Mouse (Mus musculus) C2C12 (cell line): ENCODE results near the gene Acot11. TPM values are rescaled to one million over a fixed set of nuclear protein-coding genes. Genes with fewer than 3 reads are reported as not detected.
"Not testable (repeated sequence)": the region's sequence is repeated elsewhere in the genome, so short reads cannot be mapped to it uniquely, and the experiment has no call there.

Experiments used
- H3K27me3 ChIP-seq: one replicate; pipeline ENCODE4 v1.6.1; 2011; ENCODE audit not compliant: control insufficient read depth, insufficient read depth, insufficient read length
- H3K36me3 ChIP-seq: one replicate; pipeline ENCODE4 v1.6.1; 2011; ENCODE audit not compliant: control insufficient read depth, insufficient read depth
- H3K4me3 ChIP-seq: one replicate; pipeline ENCODE4 v1.5.1; 2011; ENCODE audit warnings: mild to moderate bottlenecking, control low read depth; ENCODE audit not compliant: poor library complexity, insufficient read depth, severe bottlenecking
- H3K79me2 ChIP-seq: one replicate; pipeline ENCODE4 v1.6.1; 2011; ENCODE audit not compliant: control insufficient read depth, insufficient read depth
- H3K79me3 ChIP-seq: one replicate; pipeline ENCODE4 v1.6.1; 2011; ENCODE audit warnings: low read depth, control low read depth
- H3ac ChIP-seq: one replicate; pipeline ENCODE3; 2011; ENCODE audit warnings: low read depth; ENCODE audit not compliant: control insufficient read depth, insufficient read length
- CEBPB ChIP-seq: IDR thresholded peaks from one replicate; pipeline ENCODE4 v1.6.1; 2011; ENCODE audit warnings: low read depth, mild to moderate bottlenecking, control low read depth, moderate library complexity
- CTCF ChIP-seq: IDR thresholded peaks from one replicate; pipeline ENCODE4 v1.5.1; 2011; ENCODE audit not compliant: control insufficient read depth, insufficient read depth, insufficient read length
- FOSL1 ChIP-seq: IDR thresholded peaks from one replicate; pipeline ENCODE4 v1.8.0; 2011; ENCODE audit warnings: mild to moderate bottlenecking, low read length; ENCODE audit not compliant: poor library complexity, insufficient read depth, severe bottlenecking
- MAX ChIP-seq: IDR thresholded peaks from one replicate; pipeline ENCODE4 v1.6.1; 2011; ENCODE audit warnings: mild to moderate bottlenecking, control low read depth
- MYOD1 ChIP-seq: IDR thresholded peaks from one replicate; pipeline ENCODE4 v1.6.1; 2011; ENCODE audit warnings: low read depth; ENCODE audit not compliant: control insufficient read depth, insufficient read length
- MYOG ChIP-seq: IDR thresholded peaks from one replicate; pipeline ENCODE4 v1.6.1; 2011; ENCODE audit not compliant: control insufficient read depth, insufficient read length; ENCODE audit errors: extremely low read depth
- USF1 ChIP-seq: IDR thresholded peaks from one replicate; pipeline ENCODE4 v1.6.1; 2011; ENCODE audit warnings: low read depth, mild to moderate bottlenecking, control low read depth, moderate library complexity
- polyA plus RNA-seq: library from polyadenylated mRNA; unstranded; fragments of >200 nt; fragmentation: generic; extraction: Trizol; gene quantifications from one replicate; pipeline ENCODE4 v1.2.1, GENCODE M21; 2012; ENCODE audit warnings: missing spikeins

Gene Acot11
- polyA plus RNA-seq, 1 experiment = 0.54 TPM

DNA sequence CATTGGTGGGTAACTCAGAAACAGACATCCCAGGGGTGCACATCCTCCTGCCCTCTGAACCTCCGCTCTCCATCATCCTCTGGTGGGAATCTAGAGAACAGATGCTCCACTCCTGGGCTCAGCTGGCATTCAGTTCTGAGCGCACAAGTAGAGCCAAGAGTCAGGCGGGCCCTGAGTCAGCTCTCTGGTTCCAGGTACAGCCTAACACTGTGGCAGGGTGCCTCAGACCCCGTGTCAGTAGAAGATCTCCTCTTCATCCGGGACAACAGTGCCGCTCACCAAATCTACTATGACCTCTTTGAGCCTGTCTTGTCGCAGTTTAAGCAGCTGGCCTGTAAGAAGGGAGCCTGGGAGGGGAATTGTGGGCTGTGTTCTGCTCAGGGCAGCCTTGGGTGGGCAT, 58.9 kb downstream of the Acot11 start:
- H3K79me3 ChIP-seq = no peaks in the 10 kb centered on the region
- H3ac ChIP-seq = no peak overlapping the region
- H3K36me3 ChIP-seq = no peaks in the 10 kb centered on the region
- peaks cover 10% of the 10 kb centered on the region for H3K27me3 ChIP-seq
- TF ChIP-seq FOSL1 (no peak), CEBPB (no peak), MAX (no peak), USF1 (no peak), MYOG (no peak), MYOD1 (no peak), CTCF (no peak)
- no peak overlapping the region for H3K4me3 ChIP-seq
- H3K79me2 ChIP-seq = no peaks in the 10 kb centered on the region

DNA sequence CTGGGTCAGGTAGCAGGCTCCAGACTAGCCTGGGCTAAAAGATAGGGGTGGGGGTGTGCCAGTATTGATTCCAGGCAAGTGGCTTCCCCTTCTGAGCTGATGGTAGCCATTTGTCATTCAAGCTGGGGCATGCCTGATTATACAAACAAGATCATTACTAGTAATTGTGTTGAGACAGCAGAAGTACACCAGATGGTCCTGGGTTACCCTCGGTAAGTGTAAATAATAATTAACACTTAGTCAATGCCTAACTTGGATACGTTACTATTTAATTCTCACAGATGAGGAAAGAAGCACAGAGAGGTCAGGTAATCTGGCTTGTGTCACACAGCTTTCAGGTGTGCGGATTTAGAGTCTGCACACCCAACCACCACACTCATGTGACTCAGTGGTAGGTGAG, 66.9 kb downstream of the Acot11 start:
- H3K36me3 ChIP-seq = no peaks in the 10 kb centered on the region
- no peaks in the 10 kb centered on the region for H3K27me3 ChIP-seq
- H3K79me2 ChIP-seq = no peaks in the 10 kb centered on the region
- no peak overlapping the region for H3K4me3 ChIP-seq
- no peaks in the 10 kb centered on the region for H3K79me3 ChIP-seq
- H3ac ChIP-seq = no peak overlapping the region
- TF ChIP-seq MAX (no peak), FOSL1 (no peak), CTCF (no peak), MYOD1 (no peak)

DNA sequence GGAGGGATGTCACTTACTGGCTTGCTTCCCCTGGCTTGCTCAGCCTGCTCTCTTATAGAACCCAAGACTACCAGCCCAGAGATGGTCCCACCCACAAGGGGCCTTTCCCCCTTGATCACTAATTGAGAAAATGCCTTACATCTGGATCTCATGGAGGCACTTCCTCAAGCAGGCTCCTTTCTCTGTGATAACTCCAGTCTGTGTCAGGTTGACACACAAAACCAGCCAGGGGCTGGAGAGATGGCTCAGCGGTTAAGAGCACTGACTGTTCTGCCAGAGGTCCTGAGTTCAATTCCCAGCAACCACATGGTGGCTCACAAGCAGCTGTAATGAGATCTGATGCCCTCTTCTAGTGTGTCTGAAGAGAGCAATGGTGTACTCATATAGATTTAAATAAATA, 67.9 kb downstream of the Acot11 start:
- not testable (repeated sequence) for H3ac ChIP-seq, H3K79me3 ChIP-seq, H3K4me3 ChIP-seq, H3K36me3 ChIP-seq, H3K27me3 ChIP-seq, H3K79me2 ChIP-seq

DNA sequence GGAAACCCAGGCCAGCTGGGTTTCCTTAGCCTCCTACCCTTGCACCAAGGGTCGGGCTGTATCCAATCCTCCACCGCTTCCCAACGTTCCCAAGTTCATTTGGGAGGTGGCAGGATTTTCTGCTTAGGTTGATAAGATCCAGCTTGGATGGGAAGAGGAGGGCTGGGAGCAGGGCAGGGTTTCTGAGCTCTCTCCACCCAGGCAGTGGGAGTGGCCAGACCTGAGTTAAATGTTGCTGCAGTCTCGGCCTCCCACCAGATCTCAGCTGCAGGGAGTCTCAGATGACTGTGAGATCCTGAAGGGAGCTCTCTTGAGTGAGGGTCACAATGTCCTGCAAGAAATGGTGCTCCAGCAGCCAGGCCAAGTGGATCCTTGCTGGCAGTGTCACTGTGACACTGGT, 71.2 kb downstream of the Acot11 start, which contains the start of gene Fam151a:
TSS of gene Fam151a (plus strand) at position 254 of the 400 bp plus-strand sequence.
- Histone ChIP-seq H3K79me2 (no peaks in the 10 kb centered on the region), H3K4me3 (no peak within 1 kb of the TSS), H3ac (no peak within 1 kb of the TSS), H3K36me3 (no peaks in the 10 kb centered on the region), H3K79me3 (no peaks in the 10 kb centered on the region), H3K27me3 (peaks cover 6% of the 10 kb centered on the region)
- no peak for TF ChIP-seq MYOD1
- TF ChIP-seq CTCF = no peak
- no peak for TF ChIP-seq MAX
- no peak for TF ChIP-seq MYOG
- TF ChIP-seq CEBPB = no peak
- no peak for TF ChIP-seq FOSL1
- TF ChIP-seq USF1 = no peak

DNA sequence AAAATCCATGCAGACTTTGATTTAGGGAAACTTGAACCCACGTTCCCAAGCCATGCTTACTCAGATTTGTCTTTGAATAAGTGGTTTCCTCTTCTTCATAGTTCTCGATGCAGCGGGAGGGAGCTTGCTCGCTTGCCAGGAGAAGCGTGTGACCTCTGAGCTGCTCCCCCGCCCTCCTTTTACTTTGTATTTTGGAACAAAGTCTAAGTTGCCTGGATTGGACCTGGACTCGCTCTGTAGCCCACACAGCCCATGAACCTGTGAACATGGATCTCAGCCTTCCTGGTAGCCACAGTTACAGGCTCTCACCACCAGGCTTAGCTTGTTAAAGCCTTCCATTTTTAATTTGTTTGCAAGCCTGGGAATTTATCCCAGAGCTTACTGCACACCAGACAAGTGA, 74.0 kb downstream of the Acot11 start, which contains the start of gene Mroh7:
TSS of gene Mroh7 (minus strand) at position 112 of the 400 bp plus-strand sequence.
- H3K4me3 ChIP-seq = no peak within 1 kb of the TSS

DNA sequence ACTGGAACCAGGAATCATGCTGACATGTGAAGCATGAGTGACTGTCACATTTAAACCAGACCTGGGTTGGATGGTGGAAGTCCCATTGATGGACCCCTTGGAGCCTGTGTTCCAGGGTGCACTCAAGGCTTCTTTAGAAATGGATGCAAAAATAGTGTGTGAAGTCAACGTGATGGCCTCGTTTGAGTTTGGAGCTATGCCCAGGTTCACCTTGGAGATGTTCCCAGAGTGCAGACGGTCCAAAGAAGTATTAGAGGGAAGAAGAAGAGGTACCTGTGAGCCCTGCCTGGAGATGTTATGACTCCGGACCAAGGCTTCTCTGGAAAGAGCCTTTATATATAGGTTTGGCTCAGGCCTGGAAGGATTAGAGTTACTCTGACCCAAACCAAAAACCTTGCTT, 84.2 kb downstream of the Acot11 start:
- TF ChIP-seq CEBPB (no peak), FOSL1 (no peak), CTCF (no peak), MYOD1 (no peak), MYOG (no peak), USF1 (no peak), MAX (no peak)
- Histone ChIP-seq H3K79me3 (no peaks in the 10 kb centered on the region), H3K79me2 (no peaks in the 10 kb centered on the region), H3ac (no peak overlapping the region), H3K27me3 (peaks cover 40% of the 10 kb centered on the region), H3K4me3 (no peak overlapping the region), H3K36me3 (no peaks in the 10 kb centered on the region)

More for the DNA sequence above, 74.0 kb downstream of the Acot11 start, which contains the start of gene Mroh7:
- Histone ChIP-seq H3K36me3 (no peaks in the 10 kb centered on the region), H3K79me2 (no peaks in the 10 kb centered on the region), H3ac (no peak within 1 kb of the TSS), H3K27me3 (peaks cover 16% of the 10 kb centered on the region), H3K79me3 (no peaks in the 10 kb centered on the region)
- no peak for TF ChIP-seq FOSL1
- TF ChIP-seq CTCF = no peak
- TF ChIP-seq CEBPB = no peak
